Mouse (Mus musculus): ENCODE data around the gene 4930432M17Rik.

4930432M17Rik gene

GRCm38 (mm10) chr3:121672135-121672790, 1.7 kb downstream of the 4930432M17Rik start:
- no peak for DNase-seq (ENCODE audit: low spot score in 2 of 2)

GRCm38 (mm10) chr3:121678935-121679334, 8.4 kb downstream of the 4930432M17Rik start:
- no peak for DNase-seq (ENCODE audit: low spot score in 2 of 2)

- no peak for DNase-seq (ENCODE audit: low spot score in 2 of 2)
Observed at GRCm38 (mm10) chr3:121679443-121679842, 8.9 kb downstream of the 4930432M17Rik start.

GRCm38 (mm10) chr3:121680187-121680586, 9.6 kb downstream of the 4930432M17Rik start:
- no peak for DNase-seq (ENCODE audit: low spot score in 2 of 2)

- DNase-seq (ENCODE audit: low spot score in 2 of 2): no peak
Observed at GRCm38 (mm10) chr3:121682439-121683411, 12.2 kb downstream of the 4930432M17Rik start.

GRCm38 (mm10) chr3:121684552-121684951, 14.0 kb downstream of the 4930432M17Rik start:
- DNase-seq (ENCODE audit: low spot score in 2 of 2): no peak

- no peak for DNase-seq (ENCODE audit: low spot score in 2 of 2)
Observed at GRCm38 (mm10) chr3:121684963-121685362, 14.4 kb downstream of the 4930432M17Rik start.

- no peak for DNase-seq (ENCODE audit: low spot score in 2 of 2)
Observed at GRCm38 (mm10) chr3:121685985-121686384, 15.4 kb downstream of the 4930432M17Rik start.

GRCm38 (mm10) chr3:121686408-121686911, 15.9 kb downstream of the 4930432M17Rik start:
- DNase-seq (ENCODE audit: low spot score in 2 of 2): peak in 1 of 2 experiments; percentile 21

- no peak for DNase-seq (ENCODE audit: low spot score in 2 of 2)
Observed at GRCm38 (mm10) chr3:121687741-121688140, 17.2 kb downstream of the 4930432M17Rik start.

GRCm38 (mm10) chr3:121689029-121689428, 18.5 kb downstream of the 4930432M17Rik start:
- DNase-seq (ENCODE audit: low spot score in 2 of 2): no peak

- DNase-seq (ENCODE audit: low spot score in 2 of 2): no peak
Observed at GRCm38 (mm10) chr3:121689697-121690096, 19.1 kb downstream of the 4930432M17Rik start.

- no peak for DNase-seq (ENCODE audit: low spot score in 2 of 2)
Observed at GRCm38 (mm10) chr3:121693001-121693730, 22.6 kb downstream of the 4930432M17Rik start.

GRCm38 (mm10) chr3:121693746-121694145, 23.2 kb downstream of the 4930432M17Rik start:
- no peak for DNase-seq (ENCODE audit: low spot score in 2 of 2)

GRCm38 (mm10) chr3:121697169-121697568, 26.6 kb downstream of the 4930432M17Rik start:
- DNase-seq (ENCODE audit: low spot score in 2 of 2): no peak

GRCm38 (mm10) chr3:121699401-121699800, 28.8 kb downstream of the 4930432M17Rik start:
- no peak for DNase-seq (ENCODE audit: low spot score in 2 of 2)

- no peak for DNase-seq (ENCODE audit: low spot score in 2 of 2)
Observed at GRCm38 (mm10) chr3:121699849-121700248, 29.3 kb downstream of the 4930432M17Rik start.

- no peak for DNase-seq (ENCODE audit: low spot score in 2 of 2)
Observed at GRCm38 (mm10) chr3:121700364-121700952, 29.9 kb downstream of the 4930432M17Rik start.

- DNase-seq (ENCODE audit: low spot score in 2 of 2): no peak
Observed at GRCm38 (mm10) chr3:121703155-121703879, 32.8 kb downstream of the 4930432M17Rik start.

GRCm38 (mm10) chr3:121703880-121704243, 33.3 kb downstream of the 4930432M17Rik start:
- no peak for DNase-seq (ENCODE audit: low spot score in 2 of 2)

- no peak for DNase-seq (ENCODE audit: low spot score in 2 of 2)
Observed at GRCm38 (mm10) chr3:121706087-121706486, 35.5 kb downstream of the 4930432M17Rik start.

Data from frontal cortex, postnatal 25 days (tissue).